Mouse (Mus musculus): Measurements from ENCODE around the gene Fpr1. TPM values are rescaled to one million over a fixed set of nuclear protein-coding genes. Genes with fewer than 3 reads are reported as not detected.
"Not testable (repeated sequence)": the region's sequence is repeated elsewhere in the genome, so short reads cannot be mapped to it uniquely, and the experiment has no call there.

The Fpr1 gene
- polyA plus RNA-seq (2014; fragmentation: Nextera tagmentation; extraction: Ambion mirVana), result 0.13 TPM in 1 of 2 replicates, not detected in the other

DNA sequence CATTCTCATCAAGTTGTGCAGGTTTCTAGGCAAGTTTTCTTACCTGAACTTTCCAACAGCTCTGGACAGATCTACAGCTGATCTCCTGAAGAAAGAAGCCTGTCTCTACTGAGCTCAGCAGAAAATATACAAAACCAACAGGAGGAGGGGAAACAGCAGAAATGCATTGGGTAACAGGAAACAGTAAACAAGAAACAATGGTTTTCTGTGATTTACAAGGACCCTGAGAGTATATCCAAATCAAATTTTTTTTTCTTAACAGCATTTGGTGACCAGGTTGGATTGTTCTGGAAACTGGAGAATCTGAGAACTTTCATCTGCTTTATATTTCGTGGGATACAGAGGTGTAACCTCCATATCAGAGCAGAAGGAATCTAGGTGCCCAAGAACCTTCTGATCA is at the start of gene Fpr1:
TSS of gene Fpr1 (minus strand) at position 101 of the 400 bp plus-strand sequence.
- Histone ChIP-seq H3K9me3 (ENCODE audit: control insufficient read depth, low read length) (no peaks in the 10 kb centered on the region), H3K4me1 (replicated peaks; ENCODE audit: control insufficient read depth, insufficient read depth, low read length) (no peaks in the 10 kb centered on the region), H3K9ac (ENCODE audit: low read length) (no peak within 1 kb of the TSS), H3K36me3 (ENCODE audit: control insufficient read depth, insufficient read depth, low read length) (no peaks in the 10 kb centered on the region), H3K27me3 (replicated peaks; ENCODE audit: control insufficient read depth, insufficient read depth, low read length) (no peaks in the 10 kb centered on the region), H3K27ac (ENCODE audit: low read depth) (no peak within 1 kb of the TSS), H3K4me3 (ENCODE audit: low read depth, low read length) (no peak within 1 kb of the TSS), H3K4me2 (ENCODE audit: low read length) (no peak within 1 kb of the TSS)
- 60% methylated on average over 1 of the region's 1 CpGs for WGBS
- DNase-seq (ENCODE audit: low spot score) (no peak), ATAC-seq (replicated peaks; ENCODE audit: low FRiP score, low TSS enrichment, low read depth) (no peak)

DNA sequence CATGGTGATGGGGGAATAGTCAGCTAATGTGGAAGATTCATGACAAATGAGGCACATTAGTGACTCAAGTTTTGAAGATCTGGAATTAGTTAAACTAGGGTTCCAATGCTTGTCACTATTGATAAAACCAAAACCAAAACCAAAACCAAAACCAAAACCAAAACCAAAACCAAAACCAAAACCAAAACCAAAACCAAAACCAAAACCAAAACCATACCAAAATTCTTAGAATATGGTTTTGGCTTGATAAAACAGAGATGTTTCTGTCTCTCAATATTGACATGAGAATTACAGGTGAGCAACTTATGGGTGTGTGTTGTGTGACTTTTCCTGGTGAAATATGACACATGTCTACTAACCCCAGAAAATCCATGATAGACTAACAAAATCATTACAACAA is 34.0 kb upstream of the Fpr1 start:
- no peaks in the 10 kb centered on the region for H3K36me3 ChIP-seq (ENCODE audit: control insufficient read depth, insufficient read depth, low read length)
- DNase-seq (ENCODE audit: low spot score), result no peak

DNA sequence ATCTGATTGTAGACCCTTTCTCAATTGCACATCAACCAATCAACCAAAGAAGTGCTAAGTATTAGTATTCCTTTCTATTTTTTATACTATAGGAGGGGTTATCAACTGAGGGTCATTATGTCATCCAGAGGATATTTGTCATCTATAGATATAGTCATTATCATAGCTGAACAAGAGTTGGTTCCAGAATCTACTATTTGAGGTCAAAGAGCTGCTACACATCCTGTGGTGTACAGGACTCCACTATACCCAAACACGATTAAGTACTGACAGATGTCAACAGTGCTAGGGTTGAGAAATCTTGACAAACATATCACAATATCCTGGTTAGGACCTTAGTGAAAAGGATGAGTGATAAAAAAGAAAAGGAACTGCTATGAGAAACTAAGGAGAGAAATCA is 33.6 kb upstream of the Fpr1 start:
- ATAC-seq (replicated peaks; ENCODE audit: low FRiP score, low TSS enrichment, low read depth), result no peak
- 93% methylated on average over 1 of the region's 1 CpGs for WGBS

More for the DNA sequence above, 34.0 kb upstream of the Fpr1 start:
- H3K4me3 ChIP-seq (ENCODE audit: low read depth, low read length), result no peak overlapping the region
- H3K27me3 ChIP-seq (replicated peaks; ENCODE audit: control insufficient read depth, insufficient read depth, low read length), result no peaks in the 10 kb centered on the region
- H3K4me2 ChIP-seq (ENCODE audit: low read length), result no peak overlapping the region
- no peak for ATAC-seq (replicated peaks; ENCODE audit: low FRiP score, low TSS enrichment, low read depth)
- H3K4me1 ChIP-seq (replicated peaks; ENCODE audit: control insufficient read depth, insufficient read depth, low read length), result no peaks in the 10 kb centered on the region
- no peak overlapping the region for H3K27ac ChIP-seq (ENCODE audit: low read depth)
- no peak overlapping the region for H3K9ac ChIP-seq (ENCODE audit: low read length)
- no peaks in the 10 kb centered on the region for H3K9me3 ChIP-seq (ENCODE audit: control insufficient read depth, low read length)

GRCm38 (mm10) chr17:17912618-17913017 is 28.9 kb upstream of the Fpr1 start:
- not testable (repeated sequence) for H3K4me3 ChIP-seq (ENCODE audit: low read depth, low read length); H3K9me3 ChIP-seq (ENCODE audit: control insufficient read depth, low read length); ATAC-seq (replicated peaks; ENCODE audit: low FRiP score, low TSS enrichment, low read depth); H3K4me2 ChIP-seq (ENCODE audit: low read length); H3K4me1 ChIP-seq (replicated peaks; ENCODE audit: control insufficient read depth, insufficient read depth, low read length); H3K27ac ChIP-seq (ENCODE audit: low read depth); H3K27me3 ChIP-seq (replicated peaks; ENCODE audit: control insufficient read depth, insufficient read depth, low read length); H3K36me3 ChIP-seq (ENCODE audit: control insufficient read depth, insufficient read depth, low read length); DNase-seq (ENCODE audit: low spot score); H3K9ac ChIP-seq (ENCODE audit: low read length)
- WGBS, result 91% methylated on average over 8 of the region's 8 CpGs

More for the DNA sequence above, 33.6 kb upstream of the Fpr1 start:
- H3K4me1 ChIP-seq (replicated peaks; ENCODE audit: control insufficient read depth, insufficient read depth, low read length), result no peaks in the 10 kb centered on the region
- no peak for DNase-seq (ENCODE audit: low spot score)
- H3K36me3 ChIP-seq (ENCODE audit: control insufficient read depth, insufficient read depth, low read length), result no peaks in the 10 kb centered on the region
- H3K4me3 ChIP-seq (ENCODE audit: low read depth, low read length), result no peak overlapping the region
- H3K9ac ChIP-seq (ENCODE audit: low read length), result no peak overlapping the region
- H3K4me2 ChIP-seq (ENCODE audit: low read length), result no peak overlapping the region
- no peaks in the 10 kb centered on the region for H3K27me3 ChIP-seq (replicated peaks; ENCODE audit: control insufficient read depth, insufficient read depth, low read length)
- H3K9me3 ChIP-seq (ENCODE audit: control insufficient read depth, low read length), result no peaks in the 10 kb centered on the region
- H3K27ac ChIP-seq (ENCODE audit: low read depth), result no peak overlapping the region

DNA sequence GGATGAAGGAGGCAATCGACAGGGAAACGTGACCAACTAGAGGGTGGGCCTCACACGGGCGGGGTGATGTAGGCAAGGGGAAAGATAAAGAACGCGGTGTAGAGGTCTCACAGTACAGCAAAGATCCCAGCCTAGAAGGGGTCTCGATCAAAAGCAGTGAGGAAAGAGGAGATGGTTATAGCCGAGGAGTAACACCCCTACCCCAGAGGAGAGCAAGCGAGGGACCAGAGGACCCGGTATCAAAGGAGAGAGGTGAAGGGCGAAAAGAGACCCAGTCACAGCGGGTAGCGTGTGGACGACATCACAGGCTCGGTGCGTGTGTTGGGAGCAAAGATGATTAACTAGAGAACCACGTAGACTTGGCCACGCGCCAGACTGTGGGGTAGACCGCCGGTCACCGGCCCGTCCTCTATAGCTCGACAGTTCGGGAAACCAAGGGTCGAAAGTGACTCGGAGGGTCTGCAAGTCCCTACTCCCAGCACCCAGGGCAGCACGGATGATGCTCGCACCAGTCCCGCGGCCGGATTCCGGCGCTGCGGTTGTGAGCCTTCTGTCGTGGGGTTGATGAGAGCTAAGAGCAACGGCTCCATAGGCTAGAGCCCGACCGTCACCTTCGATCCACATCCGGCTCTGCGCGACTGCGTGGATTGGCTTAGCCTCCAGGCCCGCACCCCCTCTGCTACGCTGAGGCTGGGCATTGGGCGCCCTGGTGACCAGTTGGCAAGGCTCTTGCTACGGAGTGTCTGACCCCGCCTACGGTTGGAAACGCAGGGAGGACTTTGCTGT is 26.1 kb upstream of the Fpr1 start:
- Histone ChIP-seq H3K4me1 (replicated peaks; ENCODE audit: control insufficient read depth, insufficient read depth, low read length) (no peaks in the 10 kb centered on the region), H3K9ac (ENCODE audit: low read length) (peak overlapping the region; percentile 55), H3K27me3 (replicated peaks; ENCODE audit: control insufficient read depth, insufficient read depth, low read length) (no peaks in the 10 kb centered on the region), H3K36me3 (ENCODE audit: control insufficient read depth, insufficient read depth, low read length) (no peaks in the 10 kb centered on the region), H3K9me3 (ENCODE audit: control insufficient read depth, low read length) (no peaks in the 10 kb centered on the region), H3K4me3 (ENCODE audit: low read depth, low read length) (peak overlapping the region; percentile 41), H3K27ac (ENCODE audit: low read depth) (0 out of 2 replicates have a peak overlapping the region, but pooled peaks have one; percentile 24), H3K4me2 (ENCODE audit: low read length) (peak overlapping the region; percentile 61)
- 14% methylated on average over 50 of the region's 51 CpGs for WGBS
- DNase-seq (ENCODE audit: low spot score) (peak; percentile 89), ATAC-seq (replicated peaks; ENCODE audit: low FRiP score, low TSS enrichment, low read depth) (peak; percentile 100)

DNA sequence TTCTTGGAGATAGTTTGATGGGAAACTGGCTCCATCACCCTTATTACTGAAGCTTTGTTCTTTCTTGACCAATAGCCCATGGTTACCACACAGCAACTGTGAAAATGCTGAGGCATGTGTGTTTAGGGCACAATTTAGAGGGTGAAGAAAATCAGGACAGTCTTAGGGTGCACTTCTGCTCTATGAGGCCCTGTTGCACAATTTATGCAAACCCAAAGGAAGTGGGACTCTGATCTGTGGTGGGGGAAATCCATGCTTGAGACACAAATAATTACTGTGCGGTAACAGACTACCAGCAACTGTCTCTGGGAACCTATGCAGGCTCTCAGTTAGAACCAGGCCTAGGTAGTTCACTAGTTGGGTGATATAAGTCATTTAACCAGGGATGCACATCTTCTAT is 17.0 kb upstream of the Fpr1 start:
- no peak overlapping the region for H3K4me3 ChIP-seq (ENCODE audit: low read depth, low read length)
- H3K4me1 ChIP-seq (replicated peaks; ENCODE audit: control insufficient read depth, insufficient read depth, low read length), result no peaks in the 10 kb centered on the region
- ATAC-seq (replicated peaks; ENCODE audit: low FRiP score, low TSS enrichment, low read depth) (no peak), DNase-seq (ENCODE audit: low spot score) (no peak)
- H3K36me3 ChIP-seq (ENCODE audit: control insufficient read depth, insufficient read depth, low read length), result no peaks in the 10 kb centered on the region
- no peaks in the 10 kb centered on the region for H3K9me3 ChIP-seq (ENCODE audit: control insufficient read depth, low read length)
- H3K4me2 ChIP-seq (ENCODE audit: low read length), result no peak overlapping the region
- no peaks in the 10 kb centered on the region for H3K27me3 ChIP-seq (replicated peaks; ENCODE audit: control insufficient read depth, insufficient read depth, low read length)
- H3K9ac ChIP-seq (ENCODE audit: low read length), result no peak overlapping the region
- 91% methylated on average over 1 of the region's 1 CpGs for WGBS
- H3K27ac ChIP-seq (ENCODE audit: low read depth), result no peak overlapping the region

GRCm38 (mm10) chr17:17899268-17899667 is 15.5 kb upstream of the Fpr1 start:
- no peak overlapping the region for H3K27ac ChIP-seq (ENCODE audit: low read depth)
- 76% methylated on average over 2 of the region's 2 CpGs for WGBS
- DNase-seq (ENCODE audit: low spot score), result no peak
- no peaks in the 10 kb centered on the region for H3K27me3 ChIP-seq (replicated peaks; ENCODE audit: control insufficient read depth, insufficient read depth, low read length)
- no peak overlapping the region for H3K4me3 ChIP-seq (ENCODE audit: low read depth, low read length)
- H3K9ac ChIP-seq (ENCODE audit: low read length), result no peak overlapping the region
- H3K4me1 ChIP-seq (replicated peaks; ENCODE audit: control insufficient read depth, insufficient read depth, low read length), result no peaks in the 10 kb centered on the region
- H3K9me3 ChIP-seq (ENCODE audit: control insufficient read depth, low read length), result no peaks in the 10 kb centered on the region
- H3K4me2 ChIP-seq (ENCODE audit: low read length), result no peak overlapping the region
- ATAC-seq (replicated peaks; ENCODE audit: low FRiP score, low TSS enrichment, low read depth), result no peak
- no peaks in the 10 kb centered on the region for H3K36me3 ChIP-seq (ENCODE audit: control insufficient read depth, insufficient read depth, low read length)

GRCm38 (mm10) chr17:17896039-17896438 is 12.3 kb upstream of the Fpr1 start:
- Histone ChIP-seq H3K9me3 (ENCODE audit: control insufficient read depth, low read length) (no peaks in the 10 kb centered on the region), H3K27ac (ENCODE audit: low read depth) (no peak overlapping the region), H3K4me3 (ENCODE audit: low read depth, low read length) (no peak overlapping the region), H3K36me3 (ENCODE audit: control insufficient read depth, insufficient read depth, low read length) (no peaks in the 10 kb centered on the region), H3K9ac (ENCODE audit: low read length) (no peak overlapping the region), H3K4me1 (replicated peaks; ENCODE audit: control insufficient read depth, insufficient read depth, low read length) (no peaks in the 10 kb centered on the region), H3K4me2 (ENCODE audit: low read length) (no peak overlapping the region), H3K27me3 (replicated peaks; ENCODE audit: control insufficient read depth, insufficient read depth, low read length) (no peaks in the 10 kb centered on the region)
- WGBS, result 4% methylated on average over 4 of the region's 4 CpGs
- DNase-seq (ENCODE audit: low spot score) (no peak), ATAC-seq (replicated peaks; ENCODE audit: low FRiP score, low TSS enrichment, low read depth) (no peak; the same call in 1 of the 2 replicates)

Measured in intestine, embryonic 14.5 days (tissue).